Mouse (Mus musculus): ENCODE results near the gene 4930539E08Rik.

4930539E08Rik gene

GRCm38 (mm10) chr17:28915060-28915628, at the start of gene 4930539E08Rik:
4930539E08Rik (minus strand) TSS chr17:28915324.
- no peak for DNase-seq (ENCODE audit: low spot score)

DNA sequence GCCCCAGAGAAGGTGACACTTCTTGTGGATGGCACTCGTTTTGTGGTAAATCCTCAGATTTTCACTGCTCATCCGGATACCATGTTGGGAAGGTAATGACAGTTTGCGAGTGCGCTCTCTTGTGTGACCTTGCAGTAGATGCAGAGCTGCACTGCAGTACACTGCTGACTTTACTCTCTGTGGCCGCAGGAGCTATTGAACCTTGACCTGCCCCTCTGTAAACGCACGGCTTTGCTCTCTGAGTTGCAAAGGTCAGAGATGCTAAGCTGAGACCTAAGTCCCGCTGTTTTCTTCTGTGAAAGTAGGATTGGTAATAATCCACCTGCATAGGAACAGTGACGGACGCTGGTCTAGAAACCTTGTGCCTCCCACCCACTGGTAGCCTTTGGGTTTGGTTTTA, 46.5 kb upstream of the 4930539E08Rik start:
- DNase-seq (ENCODE audit: low spot score): no peak

DNA sequence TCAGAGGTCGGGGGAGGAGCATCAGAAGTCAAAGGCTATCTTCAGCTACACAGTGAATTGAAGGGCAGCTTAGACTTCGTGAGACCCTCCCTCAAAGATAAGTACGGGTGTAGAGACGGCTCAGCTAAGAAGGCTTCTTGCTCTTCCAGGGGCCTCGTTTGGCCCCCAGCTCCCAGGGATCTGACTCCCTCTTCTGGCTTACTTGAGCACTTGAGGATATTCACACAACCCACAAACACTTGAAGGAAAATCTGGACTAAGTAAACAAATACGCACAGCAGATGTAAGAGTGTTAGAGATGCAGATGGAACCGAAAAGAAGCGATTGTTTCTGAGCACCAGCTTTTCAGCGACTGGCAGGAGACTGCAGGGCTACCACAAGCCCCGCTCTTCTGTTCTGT, 45.5 kb upstream of the 4930539E08Rik start:
- DNase-seq (ENCODE audit: low spot score): no peak

GRCm38 (mm10) chr17:28954416-28954815, 39.3 kb upstream of the 4930539E08Rik start:
- DNase-seq (ENCODE audit: low spot score): no peak

- DNase-seq (ENCODE audit: low spot score): no peak
These were observed 38.1 kb upstream of the 4930539E08Rik start for GRCm38 (mm10) chr17:28953251-28953650.

- peak; percentile 93 for DNase-seq (ENCODE audit: low spot score)
These were observed 37.0 kb upstream of the 4930539E08Rik start, which contains the start of gene Kctd20 for GRCm38 (mm10) chr17:28951831-28952799. Kctd20 (plus strand) TSS chr17:28951950.

DNA sequence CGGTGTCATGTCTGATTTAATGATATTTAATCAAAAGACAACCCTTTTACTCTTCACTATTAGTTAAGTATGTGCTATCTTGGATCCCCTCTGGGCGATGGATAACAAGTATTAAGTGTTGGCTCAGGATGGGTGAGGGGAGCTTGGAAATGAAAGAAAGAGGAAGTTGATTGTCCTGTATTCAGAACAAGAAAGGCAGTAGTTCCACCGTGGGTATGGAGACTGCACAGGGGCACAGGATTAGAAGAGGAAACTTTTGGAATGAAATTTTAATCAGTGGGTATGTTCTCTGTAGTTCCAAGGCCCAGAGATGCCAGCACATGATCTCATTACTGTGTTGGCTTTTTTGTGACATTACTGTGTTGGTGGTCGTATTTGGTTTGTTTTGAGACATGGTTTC, 35.6 kb upstream of the 4930539E08Rik start:
- DNase-seq (ENCODE audit: low spot score): no peak

GRCm38 (mm10) chr17:28948661-28949060, 33.5 kb upstream of the 4930539E08Rik start:
- no peak for DNase-seq (ENCODE audit: low spot score)

DNA sequence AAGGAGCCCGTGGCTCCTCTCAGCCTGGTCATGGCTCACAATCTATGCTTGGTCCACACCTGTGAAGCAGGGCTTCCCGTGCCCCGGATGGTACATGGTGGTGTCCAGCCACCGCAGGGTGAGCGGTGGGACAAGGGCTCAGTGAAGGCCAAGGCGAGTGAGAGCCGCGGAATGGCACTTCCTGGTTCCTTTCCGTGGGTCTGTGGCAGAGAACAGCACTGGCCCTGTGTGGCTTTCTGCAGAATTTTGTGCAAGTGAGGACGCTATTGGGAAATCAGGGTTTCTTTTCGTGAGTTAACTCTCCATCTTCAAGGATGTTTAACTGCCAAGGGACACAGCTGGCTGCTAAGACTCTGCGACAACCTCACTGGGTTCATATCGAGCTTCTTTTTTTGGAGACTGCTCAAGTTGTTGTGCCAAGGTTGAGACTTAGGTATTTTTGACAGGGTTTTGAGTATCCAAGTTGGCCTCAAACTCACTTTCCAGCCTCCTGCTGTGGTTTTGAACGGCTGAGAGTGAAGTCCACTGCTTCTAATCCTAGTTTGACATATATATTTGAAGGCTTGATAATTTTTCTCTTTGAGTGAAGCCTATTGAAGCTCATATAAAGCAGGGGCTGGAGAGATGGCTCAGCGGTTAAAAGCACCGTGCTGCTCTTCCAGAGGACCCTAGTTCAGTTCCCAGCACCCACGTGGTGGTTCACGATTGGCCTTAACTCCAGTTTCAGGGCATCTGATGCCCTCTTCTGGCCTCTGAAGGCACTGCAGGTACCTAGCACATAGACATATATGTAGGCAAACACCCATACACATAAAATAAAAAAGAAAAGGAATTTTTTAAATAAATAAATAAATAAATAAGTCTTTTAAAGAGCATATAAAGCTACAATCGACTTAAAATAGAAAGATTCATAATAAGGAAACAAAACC, 32.2 kb upstream of the 4930539E08Rik start:
- DNase-seq (ENCODE audit: low spot score): no peak

DNA sequence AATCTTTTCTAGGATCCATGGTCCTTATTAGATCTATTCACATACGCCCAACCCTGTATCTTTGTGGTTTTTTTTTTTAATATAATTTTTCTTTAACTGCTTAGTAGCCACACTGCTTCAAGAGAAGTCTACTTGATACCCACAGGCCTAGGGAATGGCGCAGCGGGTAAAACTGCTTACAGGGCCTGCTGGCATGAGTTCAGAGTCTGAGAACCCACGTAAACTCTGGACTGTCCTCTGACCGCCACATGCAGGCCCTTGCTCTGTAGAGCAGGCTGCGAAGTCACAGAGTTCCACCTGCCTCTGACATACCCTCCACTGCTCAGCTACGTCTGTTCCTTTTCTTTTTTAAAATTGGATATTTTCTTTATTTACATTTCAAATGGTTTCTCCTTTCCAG, 29.4 kb upstream of the 4930539E08Rik start:
- DNase-seq (ENCODE audit: low spot score): no peak

DNA sequence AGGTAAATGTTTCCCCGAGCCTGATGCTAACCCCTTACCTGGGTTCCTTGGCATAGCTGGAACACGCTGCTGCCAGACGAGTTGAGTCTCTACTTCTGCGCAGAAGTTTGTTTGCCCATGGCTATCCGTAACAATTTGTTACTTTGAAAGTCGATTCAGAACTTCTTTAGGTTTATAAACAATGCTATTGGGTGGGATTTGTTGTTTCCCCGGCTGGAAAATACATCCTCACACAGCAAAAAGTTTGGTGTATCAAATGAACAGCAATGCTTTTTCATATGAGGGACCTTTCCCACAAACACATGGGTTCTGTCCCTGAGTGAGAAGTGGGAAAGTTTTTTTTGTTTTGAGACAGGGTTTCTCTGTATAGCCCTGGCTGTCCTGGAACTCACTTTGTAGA, 28.6 kb upstream of the 4930539E08Rik start, which contains the start of gene Pxt1:
Gene Pxt1 (minus strand): TSS at position 101 of the 400 bp plus-strand sequence.
- DNase-seq (ENCODE audit: low spot score): no peak

DNA sequence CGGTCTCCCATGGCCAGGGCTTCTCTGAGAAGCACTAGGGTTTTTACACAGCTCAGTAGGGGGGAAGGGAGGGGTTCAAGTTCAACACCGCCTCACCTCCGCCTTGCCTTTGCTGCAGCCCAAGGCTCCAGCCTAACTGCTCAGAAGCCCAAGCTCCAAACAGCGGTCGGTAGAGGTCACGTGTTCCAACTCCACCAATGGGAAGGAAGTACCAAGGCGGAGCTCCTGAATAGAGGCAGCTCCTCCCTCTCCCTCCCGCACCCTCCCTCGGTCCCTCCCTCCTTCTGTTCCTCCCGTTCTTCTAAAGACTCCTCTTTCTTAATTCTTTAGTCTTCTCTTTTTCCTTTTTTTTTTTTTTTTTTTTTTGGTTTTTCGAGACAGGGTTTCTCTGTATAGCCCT, 27.0 kb upstream of the 4930539E08Rik start:
- DNase-seq (ENCODE audit: low spot score): no peak

- no peak for DNase-seq (ENCODE audit: low spot score)
These were observed 25.8 kb upstream of the 4930539E08Rik start for GRCm38 (mm10) chr17:28940776-28941555.

DNA sequence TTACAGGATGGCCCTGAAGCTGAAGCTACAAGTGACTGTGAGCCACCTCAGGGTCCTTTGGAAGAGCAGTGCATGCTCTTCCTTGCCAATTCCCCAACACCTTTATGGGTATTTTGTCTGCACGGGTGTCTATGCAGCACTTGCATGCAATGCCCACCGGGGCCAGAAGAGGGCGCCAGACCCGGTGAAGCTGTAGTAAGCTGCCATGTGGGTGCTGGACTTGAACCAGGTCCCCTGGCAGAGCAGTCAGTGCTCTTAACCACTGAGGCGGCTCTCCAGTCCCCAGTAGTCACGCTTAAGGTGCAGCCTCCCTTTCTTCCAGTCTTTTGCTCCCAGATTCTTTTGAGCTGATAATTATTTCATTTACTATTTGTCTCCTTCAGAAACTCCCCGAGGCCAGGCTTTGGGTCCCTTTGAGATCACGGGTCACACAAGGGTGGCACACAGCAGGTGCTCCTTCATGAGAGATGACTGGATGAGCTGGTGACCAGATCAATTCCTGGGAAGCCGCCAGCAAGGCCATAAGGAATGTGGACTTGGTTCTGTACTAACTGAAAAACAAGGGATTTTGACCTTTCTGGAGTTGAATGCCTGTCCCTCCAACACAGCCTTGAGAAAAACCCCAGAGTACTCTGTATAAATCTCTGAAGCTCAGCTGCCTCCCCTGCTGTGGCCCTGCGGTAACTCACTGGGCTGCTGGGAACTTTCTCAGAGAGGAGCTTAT, 21.7 kb upstream of the 4930539E08Rik start:
- no peak for DNase-seq (ENCODE audit: low spot score)

GRCm38 (mm10) chr17:28936133-28936532, 21.0 kb upstream of the 4930539E08Rik start:
- DNase-seq (ENCODE audit: low spot score): no peak

- no peak for DNase-seq (ENCODE audit: low spot score)
These were observed 19.2 kb upstream of the 4930539E08Rik start for GRCm38 (mm10) chr17:28934120-28934916.

DNA sequence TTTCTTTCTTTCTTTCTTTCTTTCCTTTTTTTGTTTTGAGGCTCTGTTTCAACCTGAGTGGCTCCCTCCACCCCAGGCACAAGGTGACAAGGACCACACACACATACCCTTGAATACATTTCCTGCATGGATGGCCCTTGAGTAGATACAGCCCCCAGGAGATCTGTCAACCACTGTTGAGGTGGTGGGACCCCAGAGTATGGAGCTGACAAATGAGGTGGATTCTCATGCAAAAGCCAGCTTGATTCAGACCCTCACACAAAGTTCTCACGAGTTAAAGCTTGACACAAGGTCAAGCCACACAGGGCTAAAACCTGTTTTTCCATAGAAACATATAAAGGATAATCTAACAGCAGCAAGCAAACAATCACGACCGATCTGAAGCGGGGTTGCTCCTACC, 17.1 kb upstream of the 4930539E08Rik start:
- DNase-seq (ENCODE audit: low spot score): no peak

DNA sequence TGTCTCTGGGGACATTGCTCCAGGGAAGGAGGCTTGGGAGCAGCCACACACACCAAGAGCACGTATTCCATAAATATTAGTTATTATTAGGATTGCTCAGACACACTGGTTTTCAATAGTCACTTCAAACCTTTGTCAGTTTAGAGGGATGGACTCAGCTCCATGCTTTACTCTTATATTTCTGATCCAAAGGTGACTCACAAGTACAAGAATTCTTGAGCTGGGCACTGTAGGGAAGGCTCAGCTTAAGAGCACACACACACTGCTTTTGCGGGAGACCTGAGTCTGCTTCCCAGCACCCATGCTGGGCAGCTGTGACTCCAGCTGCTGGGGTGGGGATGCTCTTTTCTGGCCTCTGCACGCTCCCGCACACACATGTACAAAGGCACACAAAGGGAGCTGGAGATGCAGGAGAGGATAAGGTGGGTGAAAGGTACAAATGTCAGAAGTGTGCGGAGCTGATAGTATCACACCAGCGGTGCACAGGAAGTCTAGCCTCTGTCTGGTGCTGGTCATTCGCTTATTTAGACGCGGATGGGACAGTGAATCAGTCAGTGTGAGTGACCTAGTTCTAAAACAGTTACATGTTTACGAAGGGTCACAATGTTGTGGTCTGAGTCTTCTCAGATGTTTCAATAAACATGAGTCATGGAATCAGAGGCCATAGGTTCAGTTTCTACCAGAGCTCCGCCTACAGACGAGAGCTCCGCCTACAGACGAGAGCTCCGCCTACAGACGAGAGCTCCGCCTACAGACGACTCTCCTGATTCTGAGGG, 16.5 kb upstream of the 4930539E08Rik start:
- no peak for DNase-seq (ENCODE audit: low spot score)
